Mouse (Mus musculus): ENCODE results near the gene Slc22a23. TPM values are rescaled to one million over a fixed set of nuclear protein-coding genes. Genes with fewer than 3 reads are reported as not detected.

Gene Slc22a23
- polyA plus RNA-seq, 1 experiment from 2014 or later = 7.0 TPM

DNA sequence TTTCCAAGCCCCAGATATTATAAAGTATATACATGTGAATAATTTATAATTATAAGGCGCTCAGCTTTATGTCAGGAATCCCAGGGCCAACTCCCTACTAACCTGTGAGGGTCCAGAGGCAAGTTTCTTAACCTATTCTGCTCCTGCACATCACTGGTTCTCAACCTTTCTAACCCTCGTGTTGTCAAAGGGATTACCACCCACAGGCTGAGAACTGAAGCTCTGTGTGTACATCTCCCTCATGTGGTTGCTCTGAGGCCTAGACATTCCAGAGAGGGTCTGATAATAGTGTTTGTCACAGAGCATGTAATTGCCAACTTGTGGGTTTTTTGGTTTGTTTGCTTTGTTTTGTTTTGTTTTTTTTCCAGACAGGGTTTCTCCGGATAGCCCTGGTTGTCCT lies 198.1 kb downstream of the Slc22a23 start:
- 59% methylated on average over 3 of the region's 3 CpGs for WGBS (ENCODE audit: insufficient replicate concordance)
- TF ChIP-seq EP300 (IDR thresholded peaks at IDR 0.05; ENCODE audit: low read depth) = no peak
- TF ChIP-seq CTCF (IDR thresholded peaks at IDR 0.05; ENCODE audit: low read depth) = peak; percentile 45
- no peak overlapping the region for H3K9ac ChIP-seq (replicated peaks)
- DNase-seq (no peak), ATAC-seq (no peak)
- no peak overlapping the region for H3K4me3 ChIP-seq (ENCODE audit: low read depth, low read length)
- H3K36me3 ChIP-seq (replicated peaks; ENCODE audit: insufficient read depth, low read length) = no peaks in the 10 kb centered on the region
- peaks cover 7% of the 10 kb centered on the region; the same call in 1 of the 2 replicates for H3K4me1 ChIP-seq (ENCODE audit: insufficient read depth)
- H3K4me2 ChIP-seq (ENCODE audit: low read depth, low read length) = no peak overlapping the region
- H3K27me3 ChIP-seq (ENCODE audit: insufficient read depth, low read length) = peaks cover 5% of the 10 kb centered on the region; the same call in 1 of the 2 replicates
- no peaks in the 10 kb centered on the region for H3K9me3 ChIP-seq (ENCODE audit: low read length)
- H3K27ac ChIP-seq (ENCODE audit: low read depth) = no peak overlapping the region

DNA sequence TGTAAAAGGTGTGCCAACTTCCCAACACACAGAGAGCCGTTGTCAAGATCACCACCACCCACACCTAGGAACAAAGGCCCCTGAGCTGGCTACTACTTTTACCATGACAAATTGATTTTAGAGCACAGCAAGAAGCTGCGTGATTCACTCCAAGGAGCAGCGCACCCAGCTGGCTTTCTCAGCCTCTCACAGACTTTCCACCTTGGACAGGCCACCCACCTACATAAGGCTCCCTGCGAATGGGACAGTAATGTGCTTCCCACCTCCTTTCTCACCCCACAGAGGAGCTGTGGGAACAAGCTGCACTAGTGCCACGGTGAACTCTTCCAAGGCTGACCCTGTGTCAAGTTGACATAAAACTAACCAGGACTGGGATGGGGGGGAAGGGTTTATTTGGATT lies 201.6 kb downstream of the Slc22a23 start:
- ATAC-seq (no peak), DNase-seq (no peak)
- no peak overlapping the region for H3K4me3 ChIP-seq (ENCODE audit: low read depth, low read length)
- H3K27me3 ChIP-seq (ENCODE audit: insufficient read depth, low read length) = no peaks in the 10 kb centered on the region; the same call in 1 of the 2 replicates
- WGBS (ENCODE audit: insufficient replicate concordance) = 74% methylated on average over 5 of the region's 5 CpGs
- no peak overlapping the region for H3K4me2 ChIP-seq (ENCODE audit: low read depth, low read length)
- no peaks in the 10 kb centered on the region for H3K9me3 ChIP-seq (ENCODE audit: low read length)
- H3K36me3 ChIP-seq (replicated peaks; ENCODE audit: insufficient read depth, low read length) = no peaks in the 10 kb centered on the region
- H3K9ac ChIP-seq (replicated peaks) = no peak overlapping the region
- TF ChIP-seq EP300 (IDR thresholded peaks at IDR 0.05; ENCODE audit: low read depth) (no peak), CTCF (IDR thresholded peaks at IDR 0.05; ENCODE audit: low read depth) (no peak)
- H3K4me1 ChIP-seq (ENCODE audit: insufficient read depth) = no peaks in the 10 kb centered on the region; the same call in 1 of the 2 replicates
- H3K27ac ChIP-seq (ENCODE audit: low read depth) = no peak overlapping the region

DNA sequence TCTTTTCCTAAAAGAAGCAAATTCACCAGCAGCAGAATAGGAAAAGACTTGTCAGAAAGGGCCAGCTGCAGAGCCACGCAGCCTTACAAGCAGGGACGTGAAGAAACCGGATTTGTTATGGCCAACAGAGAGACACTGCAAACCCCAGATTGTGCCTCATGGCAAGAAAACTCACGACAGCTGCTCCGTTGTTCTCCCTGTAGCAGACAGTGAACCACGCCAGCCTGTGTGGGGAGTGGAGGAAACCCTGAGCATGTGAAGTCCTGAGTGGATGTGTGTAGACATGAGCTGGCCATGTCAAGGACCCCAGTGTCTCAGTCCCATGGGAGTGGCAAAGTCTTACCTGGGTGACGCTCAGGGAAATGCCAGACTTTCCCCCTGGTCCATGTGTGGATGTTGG lies 208.4 kb downstream of the Slc22a23 start:
- ATAC-seq (no peak), DNase-seq (no peak)
- no peak overlapping the region for H3K4me2 ChIP-seq (ENCODE audit: low read depth, low read length)
- 65% methylated on average over 7 of the region's 7 CpGs for WGBS (ENCODE audit: insufficient replicate concordance)
- H3K27me3 ChIP-seq (ENCODE audit: insufficient read depth, low read length) = peaks cover 37% of the 10 kb centered on the region
- H3K27ac ChIP-seq (ENCODE audit: low read depth) = no peak overlapping the region
- H3K4me3 ChIP-seq (ENCODE audit: low read depth, low read length) = no peak overlapping the region
- H3K36me3 ChIP-seq (replicated peaks; ENCODE audit: insufficient read depth, low read length) = no peaks in the 10 kb centered on the region
- no peak overlapping the region for H3K9ac ChIP-seq (replicated peaks)
- H3K4me1 ChIP-seq (ENCODE audit: insufficient read depth) = peaks cover 3% of the 10 kb centered on the region
- no peaks in the 10 kb centered on the region for H3K9me3 ChIP-seq (ENCODE audit: low read length)
- TF ChIP-seq EP300 (IDR thresholded peaks at IDR 0.05; ENCODE audit: low read depth) (no peak), CTCF (IDR thresholded peaks at IDR 0.05; ENCODE audit: low read depth) (no peak)

- no peak overlapping the region for H3K4me2 ChIP-seq (ENCODE audit: low read depth, low read length)
- ATAC-seq (no peak), DNase-seq (no peak)
- H3K4me1 ChIP-seq (ENCODE audit: insufficient read depth) = peaks cover 21% of the 10 kb centered on the region
- no peaks in the 10 kb centered on the region for H3K9me3 ChIP-seq (ENCODE audit: low read length)
- H3K36me3 ChIP-seq (replicated peaks; ENCODE audit: insufficient read depth, low read length) = no peaks in the 10 kb centered on the region
- TF ChIP-seq CTCF (IDR thresholded peaks at IDR 0.05; ENCODE audit: low read depth) (no peak), EP300 (IDR thresholded peaks at IDR 0.05; ENCODE audit: low read depth) (no peak)
- WGBS (ENCODE audit: insufficient replicate concordance) = 73% methylated on average over 7 of the region's 7 CpGs
- no peak overlapping the region for H3K4me3 ChIP-seq (ENCODE audit: low read depth, low read length)
- peaks cover 54% of the 10 kb centered on the region for H3K27me3 ChIP-seq (ENCODE audit: insufficient read depth, low read length)
- H3K9ac ChIP-seq (replicated peaks) = no peak overlapping the region
- no peak overlapping the region for H3K27ac ChIP-seq (ENCODE audit: low read depth)
Observed at GRCm38 (mm10) chr13:34134276-34134675, 210.7 kb downstream of the Slc22a23 start.

DNA sequence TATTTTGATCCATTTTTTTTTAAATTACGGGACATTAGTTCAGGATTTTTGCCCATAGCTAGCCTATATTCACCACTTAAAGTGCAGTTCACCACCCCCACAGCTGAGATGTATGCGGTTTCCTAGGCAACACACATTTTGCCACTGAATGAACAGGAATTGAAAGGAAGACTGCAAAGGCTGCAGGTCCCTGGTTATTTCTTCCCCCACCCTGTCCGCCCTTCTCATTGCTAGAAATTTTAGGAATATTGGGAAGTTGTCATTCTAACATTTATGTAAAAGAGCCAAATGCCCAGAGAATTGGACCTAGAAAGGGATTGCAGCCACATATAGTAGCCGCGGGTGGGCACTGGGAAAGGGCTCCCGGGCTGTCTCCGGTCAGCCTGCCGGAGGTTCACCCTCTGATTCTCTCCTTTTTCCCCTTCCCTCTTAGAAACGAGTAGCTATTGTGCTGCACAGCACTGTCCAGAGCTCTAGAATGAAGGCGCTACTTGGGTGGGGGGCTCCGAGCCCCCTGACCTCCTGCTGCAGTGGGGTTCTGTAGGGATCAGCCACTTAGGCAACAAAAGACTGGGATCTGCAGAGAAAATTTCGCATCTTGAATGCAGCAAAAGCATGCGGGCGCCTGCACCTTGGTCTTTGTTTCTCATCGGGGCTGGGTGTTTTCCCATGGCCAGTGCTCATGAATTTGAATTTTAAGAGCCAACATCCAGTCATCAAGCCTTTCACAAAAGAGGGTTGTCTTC lies 211.5 kb downstream of the Slc22a23 start:
- Histone ChIP-seq H3K27ac (ENCODE audit: low read depth) (no peak overlapping the region), H3K9ac (replicated peaks) (no peak overlapping the region), H3K9me3 (ENCODE audit: low read length) (no peaks in the 10 kb centered on the region), H3K4me1 (ENCODE audit: insufficient read depth) (peaks cover 21% of the 10 kb centered on the region), H3K4me3 (ENCODE audit: low read depth, low read length) (no peak overlapping the region), H3K36me3 (replicated peaks; ENCODE audit: insufficient read depth, low read length) (no peaks in the 10 kb centered on the region), H3K4me2 (ENCODE audit: low read depth, low read length) (no peak overlapping the region), H3K27me3 (ENCODE audit: insufficient read depth, low read length) (peaks cover 60% of the 10 kb centered on the region)
- ATAC-seq (no peak), DNase-seq (no peak)
- WGBS (ENCODE audit: insufficient replicate concordance) = 15% methylated on average over 15 of the region's 15 CpGs
- TF ChIP-seq CTCF (IDR thresholded peaks at IDR 0.05; ENCODE audit: low read depth) = no peak
- TF ChIP-seq EP300 (IDR thresholded peaks at IDR 0.05; ENCODE audit: low read depth) = no peak

DNA sequence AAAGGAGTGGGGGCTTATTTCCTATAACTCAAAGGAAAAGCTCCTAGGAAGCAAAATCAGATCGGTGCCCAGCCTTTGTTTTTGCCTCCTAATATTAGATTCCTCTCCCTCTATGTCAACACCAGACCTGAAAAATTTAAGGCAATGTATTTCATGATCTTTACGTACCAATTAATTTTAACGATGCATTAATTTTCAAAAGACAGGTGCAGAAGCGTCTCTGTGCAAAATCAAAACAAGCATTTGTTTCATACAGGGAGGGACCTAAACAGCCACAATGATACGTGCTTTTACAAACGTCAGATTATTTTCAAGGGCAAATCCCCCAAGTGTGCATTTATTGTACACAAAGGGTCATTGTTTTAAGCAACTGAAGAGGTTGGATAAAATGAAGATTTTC lies 212.1 kb downstream of the Slc22a23 start:
- ATAC-seq (no peak), DNase-seq (no peak)
- Histone ChIP-seq H3K36me3 (replicated peaks; ENCODE audit: insufficient read depth, low read length) (no peaks in the 10 kb centered on the region), H3K9me3 (ENCODE audit: low read length) (no peaks in the 10 kb centered on the region), H3K4me1 (ENCODE audit: insufficient read depth) (peaks cover 21% of the 10 kb centered on the region), H3K9ac (replicated peaks) (no peak overlapping the region), H3K27ac (ENCODE audit: low read depth) (no peak overlapping the region), H3K27me3 (ENCODE audit: insufficient read depth, low read length) (peaks cover 60% of the 10 kb centered on the region), H3K4me3 (ENCODE audit: low read depth, low read length) (no peak overlapping the region), H3K4me2 (ENCODE audit: low read depth, low read length) (no peak overlapping the region)
- 27% methylated on average over 6 of the region's 6 CpGs for WGBS (ENCODE audit: insufficient replicate concordance)
- TF ChIP-seq CTCF (IDR thresholded peaks at IDR 0.05; ENCODE audit: low read depth) = no peak
- no peak for TF ChIP-seq EP300 (IDR thresholded peaks at IDR 0.05; ENCODE audit: low read depth)
